Comparison of ENCODE assay signal across 8 mouse cellular contexts in the genomic region with DNA sequence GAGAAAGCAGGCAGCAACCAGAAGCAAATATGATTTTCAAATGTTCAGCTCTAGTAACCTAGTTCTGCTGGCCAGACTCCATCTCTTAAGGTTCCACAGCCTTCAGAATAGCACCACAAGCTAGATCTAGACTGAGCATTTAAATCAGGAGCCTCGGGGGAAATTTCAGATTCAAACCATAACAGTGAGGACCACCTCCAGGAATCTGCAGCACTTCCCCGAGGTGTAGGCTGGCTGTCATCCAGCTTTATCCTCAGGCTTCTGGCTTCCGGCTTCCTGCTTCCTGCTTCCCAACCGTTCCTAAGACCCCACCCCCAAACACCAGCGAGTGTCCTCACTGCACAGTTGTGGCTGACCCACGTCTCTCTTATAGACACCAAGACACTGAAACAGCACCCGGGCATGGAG.
DNase-seq lines count a peak whose midpoint lies in the region; ATAC-seq and TF ChIP-seq lines count a peak whose summit lies in the region.

No protein-coding gene starts in this region.

- whole genome bisulfite sequencing in embryonic facial prominence, embryonic 15.5 days, result 22% methylated on average over 7 of the region's 7 CpGs
- 27% methylated on average over 7 of the region's 7 CpGs for WGBS in kidney, adult 2 months
- WGBS in lung, postnatal 0 days, result 16% methylated on average over 7 of the region's 7 CpGs

- ATAC-seq in frontal cortex, adult (ENCODE audit: low TSS enrichment), result peak; percentile 83
- ATAC-seq in embryonic facial prominence, embryonic 15.5 days (ENCODE audit: insufficient number of reproducible peaks, low FRiP score, low TSS enrichment, low read depth), result no peak
- peak; percentile 62 for ATAC-seq in lung, postnatal 0 days
- no peak for ATAC-seq in activated CD4-positive, CD25-positive, alpha-beta regulatory T cell, adult 4 months

- H3K4me1 ChIP-seq in embryonic facial prominence, embryonic 15.5 days, result peaks cover 21% of the 10 kb centered on the region
- H3K4me1 ChIP-seq in kidney, adult 2 months (ENCODE audit: control insufficient read depth, insufficient read depth, low read length), result peaks cover 3% of the 10 kb centered on the region
- peaks cover 7% of the 10 kb centered on the region; the same call in 1 of the 2 replicates for H3K4me1 ChIP-seq in lung, postnatal 0 days (ENCODE audit: insufficient read depth, low read depth, low read length)

- peak overlapping the region; percentile 48 for H3K27ac ChIP-seq in embryonic facial prominence, embryonic 15.5 days (replicated peaks)
- H3K27ac ChIP-seq in kidney, adult 2 months (ENCODE audit: insufficient read depth, low read depth, low read length), result no peak overlapping the region
- peak overlapping the region; percentile 17 for H3K27ac ChIP-seq in lung, postnatal 0 days (ENCODE audit: low read length)

- peak overlapping the region; percentile 5; the same call in 1 of the 2 replicates for H3K4me2 ChIP-seq in embryonic facial prominence, embryonic 15.5 days (replicated peaks)
- peak overlapping the region; percentile 33 for H3K4me2 ChIP-seq in lung, postnatal 0 days (replicated peaks; ENCODE audit: low read depth, low read length)

- TF ChIP-seq CTCF in kidney, adult 2 months (conservative IDR thresholded peaks at IDR 0.05; ENCODE audit: insufficient read depth, insufficient read length, low read depth, low read length), result no peak
- no peak for TF ChIP-seq CTCF in lung, postnatal 0 days (IDR thresholded peaks at IDR 0.05)

- no peaks in the 10 kb centered on the region for H3K9me3 ChIP-seq in embryonic facial prominence, embryonic 15.5 days (replicated peaks)
- H3K9me3 ChIP-seq in lung, postnatal 0 days (ENCODE audit: low read length), result no peaks in the 10 kb centered on the region

- no peak for DNase-seq in frontal cortex, postnatal 25 days (ENCODE audit: low spot score in 2 of 2)
- peak; percentile 58 for DNase-seq in kidney, adult 2 months
- DNase-seq in lung, postnatal 0 days (ENCODE audit: low spot score), result peak; percentile 64
- DNase-seq in thymus, postnatal 14 days, result no peak
- DNase-seq in cerebellum, postnatal 4 days (ENCODE audit: low spot score in 2 of 2), result no peak

- no peak for TF ChIP-seq POLR2A in kidney, adult 2 months (IDR thresholded peaks at IDR 0.05; ENCODE audit: low read depth, low read length)

- H3K36me3 ChIP-seq in embryonic facial prominence, embryonic 15.5 days, result no peaks in the 10 kb centered on the region
- H3K36me3 ChIP-seq in kidney, adult 2 months (ENCODE audit: control insufficient read depth, insufficient read depth, low read length), result no peaks in the 10 kb centered on the region
- no peaks in the 10 kb centered on the region for H3K36me3 ChIP-seq in lung, postnatal 0 days (ENCODE audit: insufficient read depth, low read length)

- H3K4me3 ChIP-seq in embryonic facial prominence, embryonic 15.5 days (replicated peaks), result no peak overlapping the region
- H3K4me3 ChIP-seq in kidney, adult 2 months (ENCODE audit: insufficient read depth, low read depth, low read length), result peak overlapping the region; percentile 9
- H3K4me3 ChIP-seq in lung, postnatal 0 days (ENCODE audit: low read depth, low read length), result no peak overlapping the region

- TF ChIP-seq EP300 in lung, postnatal 0 days (IDR thresholded peaks at IDR 0.05), result no peak

- no peaks in the 10 kb centered on the region for H3K27me3 ChIP-seq in embryonic facial prominence, embryonic 15.5 days
- H3K27me3 ChIP-seq in kidney, adult 2 months (replicated peaks; ENCODE audit: control insufficient read depth, insufficient read depth, low read length), result no peaks in the 10 kb centered on the region
- no peaks in the 10 kb centered on the region for H3K27me3 ChIP-seq in lung, postnatal 0 days (replicated peaks; ENCODE audit: insufficient read depth, low read length)

- H3K9ac ChIP-seq in embryonic facial prominence, embryonic 15.5 days, result no peak overlapping the region
- H3K9ac ChIP-seq in lung, postnatal 0 days (replicated peaks; ENCODE audit: low read depth), result 0 out of 2 replicates have a peak overlapping the region, but pooled peaks have one; percentile 0

Comparison
In these comparisons a context has a peak if more than half of its experiments do, and no peak if none do; other contexts are left out.
1. ATAC-seq: peak in frontal cortex, adult (single experiment) and lung, postnatal 0 days (single experiment); none in embryonic facial prominence, embryonic 15.5 days (single experiment) and activated CD4-positive, CD25-positive, alpha-beta regulatory T cell, adult 4 months (single experiment).
2. DNase-seq: peak in kidney, adult 2 months (single experiment) and lung, postnatal 0 days (single experiment); none in frontal cortex, postnatal 25 days (0 of 2), thymus, postnatal 14 days (single experiment) and cerebellum, postnatal 4 days (0 of 2).